Mouse (Mus musculus) embryo, embryonic 11.5 days (tissue): ENCODE data around the gene Ifit1.
"Not testable (repeated sequence)": the region's sequence is repeated elsewhere in the genome, so short reads cannot be mapped to it uniquely, and the experiment has no call there.

Source experiments
- DNase-seq: peaks from one replicate; pipeline ENCODE4 v3.0.0-alpha.2; 2012; ENCODE audit warnings: low read depth, low spot score

Ifit1 gene

GRCm38 (mm10) chr19:34640623-34641022, at the start of gene Ifit1, which contains the start of gene Ifit1bl2:
Ifit1 (plus strand) TSS chr19:34640871.
Ifit1bl2 (minus strand) TSS chr19:34640743.
- no peak for DNase-seq

- DNase-seq: no peak
Observed at GRCm38 (mm10) chr19:34593456-34593855, 47.2 kb upstream of the Ifit1 start.

- not testable (repeated sequence) for DNase-seq
Observed at GRCm38 (mm10) chr19:34594523-34594922, 46.1 kb upstream of the Ifit1 start.

GRCm38 (mm10) chr19:34596811-34597210, 43.9 kb upstream of the Ifit1 start:
- no peak for DNase-seq

- DNase-seq: no peak
Observed at GRCm38 (mm10) chr19:34598341-34598740, 42.3 kb upstream of the Ifit1 start.

GRCm38 (mm10) chr19:34599250-34599649, 41.4 kb upstream of the Ifit1 start:
- not testable (repeated sequence) for DNase-seq

GRCm38 (mm10) chr19:34601888-34602287, 38.8 kb upstream of the Ifit1 start, which contains the start of gene Ifit1bl1:
Ifit1bl1 (minus strand) TSS chr19:34601956.
- not testable (repeated sequence) for DNase-seq

GRCm38 (mm10) chr19:34605472-34605871, 35.2 kb upstream of the Ifit1 start:
- DNase-seq: no peak

- not testable (repeated sequence) for DNase-seq
Observed at GRCm38 (mm10) chr19:34607237-34608051, 33.2 kb upstream of the Ifit1 start, which contains the start of gene Ifit3b. Ifit3b (plus strand) TSS chr19:34607970.

- DNase-seq: not testable (repeated sequence)
Observed at GRCm38 (mm10) chr19:34610118-34610517, 30.6 kb upstream of the Ifit1 start.

- not testable (repeated sequence) for DNase-seq
Observed at GRCm38 (mm10) chr19:34612243-34613001, 28.2 kb upstream of the Ifit1 start.

- DNase-seq: no peak
Observed at GRCm38 (mm10) chr19:34620871-34621270, 19.8 kb upstream of the Ifit1 start.

GRCm38 (mm10) chr19:34623781-34624180, 16.9 kb upstream of the Ifit1 start:
- no peak for DNase-seq

- DNase-seq: no peak
Observed at GRCm38 (mm10) chr19:34624663-34625062, 16.0 kb upstream of the Ifit1 start.

GRCm38 (mm10) chr19:34627496-34627895, 13.2 kb upstream of the Ifit1 start:
- DNase-seq: no peak

GRCm38 (mm10) chr19:34631487-34631886, 9.2 kb upstream of the Ifit1 start:
- no peak for DNase-seq

GRCm38 (mm10) chr19:34633484-34633883, 7.2 kb upstream of the Ifit1 start:
- DNase-seq: no peak

- peak; percentile 44 for DNase-seq
Observed at GRCm38 (mm10) chr19:34636933-34637557, 3.6 kb upstream of the Ifit1 start.

- no peak for DNase-seq
Observed at GRCm38 (mm10) chr19:34642616-34643015, 1.9 kb downstream of the Ifit1 start.

- not testable (repeated sequence) for DNase-seq
Observed at GRCm38 (mm10) chr19:34647630-34648029, 7.0 kb downstream of the Ifit1 start.

GRCm38 (mm10) chr19:34650276-34650675, 9.6 kb downstream of the Ifit1 start:
- no peak for DNase-seq

- DNase-seq: no peak
Observed at GRCm38 (mm10) chr19:34650997-34651396, 10.3 kb downstream of the Ifit1 start.
